Mouse (Mus musculus): ENCODE results near the gene Cryz. TPM values are rescaled to one million over a fixed set of nuclear protein-coding genes. Genes with fewer than 3 reads are reported as not detected.
"Not testable (repeated sequence)": the region's sequence is repeated elsewhere in the genome, so short reads cannot be mapped to it uniquely, and the experiment has no call there.

Gene Cryz
- polyA plus RNA-seq, 1 experiment from 2014 or later = 7.7 TPM

DNA sequence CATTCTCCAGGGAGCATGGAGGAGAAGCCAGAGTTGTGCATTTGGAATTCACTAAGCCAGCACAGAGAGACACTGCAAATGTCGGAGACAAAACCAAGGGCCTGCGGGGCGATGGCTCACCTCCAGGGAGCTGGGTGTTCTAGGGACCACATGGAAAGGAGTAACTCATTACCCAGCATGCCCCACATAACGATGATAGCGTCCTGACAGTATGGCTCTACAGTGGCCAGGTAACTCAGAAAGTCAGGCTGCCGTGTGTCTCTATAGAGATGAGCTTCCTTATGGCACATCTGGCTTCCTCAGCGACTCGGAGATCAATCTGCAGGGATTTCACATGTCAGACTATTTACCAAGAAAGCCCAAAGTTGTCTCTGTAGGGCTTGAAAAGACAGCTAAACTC lies 18.3 kb downstream of the Cryz start:
- Histone ChIP-seq H3K4me3 (replicated peaks) (no peak overlapping the region), H3K27ac (replicated peaks) (no peak overlapping the region), H3K36me3 (no peaks in the 10 kb centered on the region), H3K4me2 (no peak overlapping the region), H3K4me1 (no peaks in the 10 kb centered on the region), H3K9ac (replicated peaks) (no peak overlapping the region), H3K9me3 (replicated peaks) (no peaks in the 10 kb centered on the region), H3K27me3 (replicated peaks) (no peaks in the 10 kb centered on the region)
- no peak for ATAC-seq (ENCODE audit: low FRiP score)
- 91% methylated on average over 8 of the region's 8 CpGs for WGBS

- H3K4me3 ChIP-seq (replicated peaks) = no peak overlapping the region
- H3K9me3 ChIP-seq (replicated peaks) = no peaks in the 10 kb centered on the region
- no peak overlapping the region for H3K27ac ChIP-seq (replicated peaks)
- no peaks in the 10 kb centered on the region for H3K36me3 ChIP-seq
- no peak overlapping the region for H3K9ac ChIP-seq (replicated peaks)
- no peak for ATAC-seq (ENCODE audit: low FRiP score)
- WGBS = 92% methylated on average over 7 of the region's 7 CpGs
- H3K4me1 ChIP-seq = no peaks in the 10 kb centered on the region
- no peaks in the 10 kb centered on the region for H3K27me3 ChIP-seq (replicated peaks)
- H3K4me2 ChIP-seq = no peak overlapping the region
These were observed 18.8 kb downstream of the Cryz start for GRCm38 (mm10) chr3:154615304-154615703.

DNA sequence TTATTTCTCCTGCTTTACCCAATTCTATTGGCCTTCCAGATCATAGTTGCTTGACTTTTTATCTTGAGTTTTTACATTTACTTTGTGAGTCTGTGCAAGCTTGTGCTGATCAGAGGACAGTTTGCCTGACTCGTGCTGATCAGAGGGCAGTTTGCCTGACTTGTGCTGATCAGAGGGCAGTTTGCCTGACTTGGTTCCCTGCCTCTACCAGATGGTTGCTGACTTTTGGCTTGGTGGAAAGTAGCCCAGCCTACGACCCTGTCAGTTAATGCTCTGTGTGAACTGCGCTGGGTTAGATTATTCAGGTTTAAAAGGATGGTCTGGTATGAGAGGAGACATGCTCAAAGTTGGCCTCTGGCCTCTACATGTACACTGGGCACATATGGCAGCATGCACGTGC lies 19.6 kb downstream of the Cryz start:
- no peak overlapping the region for H3K4me2 ChIP-seq
- H3K4me1 ChIP-seq = no peaks in the 10 kb centered on the region
- no peaks in the 10 kb centered on the region for H3K36me3 ChIP-seq
- H3K27me3 ChIP-seq (replicated peaks) = no peaks in the 10 kb centered on the region
- H3K27ac ChIP-seq (replicated peaks) = no peak overlapping the region
- H3K4me3 ChIP-seq (replicated peaks) = no peak overlapping the region
- H3K9me3 ChIP-seq (replicated peaks) = no peaks in the 10 kb centered on the region
- H3K9ac ChIP-seq (replicated peaks) = no peak overlapping the region
- WGBS = 92% methylated on average over 4 of the region's 4 CpGs
- no peak for ATAC-seq (ENCODE audit: low FRiP score)

- no peak overlapping the region for H3K27ac ChIP-seq (replicated peaks)
- no peak overlapping the region for H3K4me3 ChIP-seq (replicated peaks)
- H3K4me2 ChIP-seq = no peak overlapping the region
- H3K4me1 ChIP-seq = no peaks in the 10 kb centered on the region
- H3K27me3 ChIP-seq (replicated peaks) = no peaks in the 10 kb centered on the region
- no peaks in the 10 kb centered on the region for H3K36me3 ChIP-seq
- H3K9me3 ChIP-seq (replicated peaks) = no peaks in the 10 kb centered on the region
- ATAC-seq (ENCODE audit: low FRiP score) = no peak
- no peak overlapping the region for H3K9ac ChIP-seq (replicated peaks)
These were observed 31.8 kb downstream of the Cryz start for GRCm38 (mm10) chr3:154628284-154628683.

DNA sequence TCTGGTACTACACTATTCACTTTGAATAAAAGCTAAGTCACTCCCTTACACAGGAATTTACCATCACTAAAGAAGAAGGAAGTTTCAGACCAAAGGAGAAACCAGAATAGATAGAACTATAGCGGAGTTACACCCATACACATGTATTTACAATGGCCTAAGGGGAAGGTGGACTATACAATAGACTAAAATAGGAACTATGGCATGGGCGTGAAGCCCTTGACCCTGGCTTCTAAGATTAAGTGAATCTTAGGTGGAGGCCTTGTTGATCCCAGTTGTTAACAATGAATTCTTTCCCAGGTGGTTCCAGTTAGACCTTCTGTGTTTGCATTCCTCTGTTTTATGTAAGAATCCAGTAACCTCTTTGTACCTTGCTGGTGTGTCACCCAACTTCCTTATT lies 34.8 kb downstream of the Cryz start:
- ATAC-seq (ENCODE audit: low FRiP score); H3K4me3 ChIP-seq (replicated peaks); H3K27ac ChIP-seq (replicated peaks); H3K9ac ChIP-seq (replicated peaks); H3K4me1 ChIP-seq; H3K9me3 ChIP-seq (replicated peaks); H3K4me2 ChIP-seq; H3K36me3 ChIP-seq; H3K27me3 ChIP-seq (replicated peaks): not testable (repeated sequence)
- 93% methylated on average over 2 of the region's 2 CpGs for WGBS

GRCm38 (mm10) chr3:154633091-154633490 lies 36.6 kb downstream of the Cryz start:
- no peaks in the 10 kb centered on the region for H3K9me3 ChIP-seq (replicated peaks)
- ATAC-seq (ENCODE audit: low FRiP score) = no peak
- no peak overlapping the region for H3K27ac ChIP-seq (replicated peaks)
- no peaks in the 10 kb centered on the region for H3K27me3 ChIP-seq (replicated peaks)
- no peak overlapping the region for H3K9ac ChIP-seq (replicated peaks)
- no peaks in the 10 kb centered on the region for H3K36me3 ChIP-seq
- H3K4me2 ChIP-seq = no peak overlapping the region
- WGBS = 58% methylated on average over 5 of the region's 5 CpGs
- no peak overlapping the region for H3K4me3 ChIP-seq (replicated peaks)
- no peaks in the 10 kb centered on the region for H3K4me1 ChIP-seq

DNA sequence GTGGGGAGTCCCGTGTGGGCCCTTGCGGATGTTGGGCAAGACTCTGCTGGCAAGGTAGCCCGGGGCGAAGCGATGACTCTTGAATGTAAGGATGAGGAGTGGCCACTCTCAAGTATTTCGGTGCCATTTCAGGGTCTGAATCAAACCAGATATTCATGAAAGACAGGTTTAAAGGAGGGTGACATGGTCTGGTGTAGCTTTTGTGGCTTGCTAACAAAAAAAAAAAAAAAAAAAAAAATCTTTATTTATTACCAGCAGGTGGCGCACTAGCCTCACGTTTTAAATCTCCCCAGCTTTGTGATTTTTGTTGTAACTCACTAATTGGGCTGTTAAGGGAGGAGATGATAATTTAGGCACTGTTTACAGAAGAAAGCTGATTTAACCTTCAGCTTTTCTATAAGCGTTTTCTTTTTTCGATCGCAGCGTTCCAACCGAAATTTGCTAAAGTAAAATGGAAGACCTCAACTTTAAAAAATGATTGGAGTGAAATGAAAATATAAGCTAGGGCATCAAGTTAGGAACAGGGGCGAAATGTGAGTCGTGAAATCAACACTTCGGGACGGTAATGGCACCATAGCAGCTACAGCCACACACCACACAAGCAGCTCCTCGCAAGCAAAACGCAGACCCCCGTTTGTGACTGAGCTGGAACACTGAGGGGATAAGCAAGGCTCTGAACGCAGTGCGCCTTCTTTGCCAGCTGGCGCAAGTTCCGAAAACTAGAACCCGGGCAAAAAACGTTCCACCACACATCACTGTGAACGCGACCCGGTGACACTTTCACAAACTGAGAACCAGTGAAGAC lies 50.3 kb downstream of the Cryz start:
- peak overlapping the region; percentile 50 for H3K4me2 ChIP-seq
- H3K4me3 ChIP-seq (replicated peaks) = peak overlapping the region; percentile 25

GRCm38 (mm10) chr3:154647443-154647780 lies 50.9 kb downstream of the Cryz start:
- Histone ChIP-seq H3K4me2 (peak overlapping the region; percentile 50), H3K9ac (replicated peaks) (no peak overlapping the region), H3K36me3 (no peaks in the 10 kb centered on the region), H3K27ac (replicated peaks) (no peak overlapping the region), H3K9me3 (replicated peaks) (no peaks in the 10 kb centered on the region), H3K4me1 (peaks cover 7% of the 10 kb centered on the region), H3K4me3 (replicated peaks) (peak overlapping the region; percentile 25), H3K27me3 (replicated peaks) (peaks cover 10% of the 10 kb centered on the region; the same call in 1 of the 2 replicates)
- ATAC-seq (ENCODE audit: low FRiP score) = peak; percentile 38; the same call in 1 of the 2 replicates
- 58% methylated on average over 7 of the region's 7 CpGs for WGBS

More for the DNA sequence above, 50.3 kb downstream of the Cryz start:
- Histone ChIP-seq H3K36me3 (no peaks in the 10 kb centered on the region), H3K9me3 (replicated peaks) (no peaks in the 10 kb centered on the region), H3K9ac (replicated peaks) (no peak overlapping the region), H3K4me1 (peaks cover 7% of the 10 kb centered on the region), H3K27me3 (replicated peaks) (0 out of 2 replicates have a peak, but pooled peaks cover 5% of the 10 kb centered on the region), H3K27ac (replicated peaks) (no peak overlapping the region)
- WGBS = 56% methylated on average over 29 of the region's 29 CpGs
- ATAC-seq (ENCODE audit: low FRiP score) = peak; percentile 65

GRCm38 (mm10) chr3:154649411-154650285 lies 53.1 kb downstream of the Cryz start:
- peaks cover 10% of the 10 kb centered on the region; the same call in 1 of the 2 replicates for H3K27me3 ChIP-seq (replicated peaks)
- H3K27ac ChIP-seq (replicated peaks) = no peak overlapping the region
- WGBS = 65% methylated on average over 20 of the region's 20 CpGs
- H3K9me3 ChIP-seq (replicated peaks) = no peaks in the 10 kb centered on the region
- H3K9ac ChIP-seq (replicated peaks) = no peak overlapping the region
- H3K4me1 ChIP-seq = peaks cover 15% of the 10 kb centered on the region
- H3K36me3 ChIP-seq = no peaks in the 10 kb centered on the region
- no peak for ATAC-seq (ENCODE audit: low FRiP score)
- H3K4me2 ChIP-seq = no peak overlapping the region
- H3K4me3 ChIP-seq (replicated peaks) = no peak overlapping the region

- WGBS = 93% methylated on average over 10 of the region's 10 CpGs
- H3K27me3 ChIP-seq (replicated peaks) = peaks cover 10% of the 10 kb centered on the region; the same call in 1 of the 2 replicates
- ATAC-seq (ENCODE audit: low FRiP score) = no peak
- H3K4me2 ChIP-seq = no peak overlapping the region
- no peaks in the 10 kb centered on the region for H3K36me3 ChIP-seq
- H3K9me3 ChIP-seq (replicated peaks) = no peaks in the 10 kb centered on the region
- H3K4me1 ChIP-seq = peaks cover 15% of the 10 kb centered on the region
- H3K9ac ChIP-seq (replicated peaks) = no peak overlapping the region
- H3K27ac ChIP-seq (replicated peaks) = no peak overlapping the region
- H3K4me3 ChIP-seq (replicated peaks) = no peak overlapping the region
These were observed 54.8 kb downstream of the Cryz start for GRCm38 (mm10) chr3:154651192-154651821.

DNA sequence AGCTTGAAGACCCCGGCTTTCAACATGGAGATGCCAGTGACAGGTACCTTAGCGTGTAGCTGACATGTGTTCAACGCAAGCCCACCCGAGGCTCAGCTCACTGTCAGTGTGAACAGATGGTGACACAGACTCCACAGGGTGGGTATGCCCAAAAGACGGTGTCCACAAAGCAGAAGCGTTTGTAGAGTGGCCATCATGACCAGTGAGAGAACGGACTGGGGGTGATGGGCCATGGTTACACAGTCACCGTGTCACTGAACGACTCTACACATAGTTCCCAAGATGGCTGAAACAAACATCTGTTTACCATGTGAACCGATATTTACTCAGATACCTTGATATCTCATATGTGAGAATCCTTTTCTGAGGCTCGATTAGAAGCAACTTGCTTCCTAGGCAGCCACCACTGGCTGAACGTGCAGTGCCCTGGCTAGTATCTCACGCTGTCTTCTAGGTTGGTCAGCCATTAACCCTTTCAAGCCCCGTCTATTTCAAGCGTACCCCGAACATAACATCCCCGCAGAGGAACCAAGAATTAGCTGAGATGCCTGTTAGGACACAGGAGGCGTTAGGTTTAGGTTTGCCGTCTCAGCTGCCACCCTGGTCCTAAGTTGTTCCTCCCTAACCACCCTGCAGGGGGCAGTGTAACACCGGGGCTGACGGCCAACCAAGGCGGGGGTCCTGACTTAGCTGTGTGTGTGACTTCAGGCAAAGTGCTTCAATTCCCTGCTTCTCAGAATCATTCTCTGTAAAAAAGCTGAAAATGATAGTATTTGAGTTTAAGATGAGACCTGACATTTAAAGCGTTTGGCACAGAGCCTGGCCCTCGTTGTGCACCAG lies 56.3 kb downstream of the Cryz start:
- WGBS = 44% methylated on average over 24 of the region's 24 CpGs
- no peak overlapping the region for H3K9ac ChIP-seq (replicated peaks)
- peak; percentile 84 for ATAC-seq (ENCODE audit: low FRiP score)
- H3K36me3 ChIP-seq = no peaks in the 10 kb centered on the region
- H3K27ac ChIP-seq (replicated peaks) = no peak overlapping the region
- H3K4me1 ChIP-seq = peaks cover 8% of the 10 kb centered on the region
- peak overlapping the region; percentile 38 for H3K4me2 ChIP-seq
- no peak overlapping the region for H3K4me3 ChIP-seq (replicated peaks)
- H3K9me3 ChIP-seq (replicated peaks) = no peaks in the 10 kb centered on the region
- peaks cover 10% of the 10 kb centered on the region; the same call in 1 of the 2 replicates for H3K27me3 ChIP-seq (replicated peaks)
